Mouse (Mus musculus) gastrocnemius, postnatal 10 days (tissue): ENCODE results near the gene Brap. TPM values are rescaled to one million over a fixed set of nuclear protein-coding genes. Genes with fewer than 3 reads are reported as not detected.
"Not testable (repeated sequence)": the region's sequence is repeated elsewhere in the genome, so short reads cannot be mapped to it uniquely, and the experiment has no call there.

Source experiments
- DNase-seq: peaks from one replicate; pipeline ENCODE4 v3.0.0; 2021; ENCODE audit warnings: mixed read lengths
- total RNA-seq, 2 experiments: library from RNA; stranded (reverse); gene quantifications; 2 replicates each; pipeline ENCODE4 v1.2.3; 2021

The Brap gene
- total RNA-seq, 2 experiments from 2014 or later = 24.2 to 26.2 TPM

DNA sequence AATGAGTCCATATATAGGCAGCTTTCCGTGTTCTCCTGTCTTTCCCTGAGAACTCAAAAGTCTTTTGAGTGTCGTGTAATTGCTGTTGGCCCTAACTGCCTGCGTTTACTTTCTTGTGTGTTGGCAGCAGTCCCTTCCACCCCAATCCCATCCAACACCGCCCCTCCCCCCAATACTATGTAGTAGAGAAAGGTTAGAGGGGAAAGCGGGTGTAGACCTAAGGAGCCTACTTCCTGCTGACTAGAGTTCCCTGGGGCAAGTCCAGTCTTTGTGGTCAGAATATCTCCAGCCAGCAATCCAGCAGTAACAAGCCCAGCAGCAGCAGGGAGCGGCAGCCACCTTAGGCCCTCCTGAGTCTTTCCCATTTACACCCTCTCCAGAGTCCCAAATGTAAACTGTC is 8.0 kb downstream of the Brap start:
- no peak for DNase-seq

DNA sequence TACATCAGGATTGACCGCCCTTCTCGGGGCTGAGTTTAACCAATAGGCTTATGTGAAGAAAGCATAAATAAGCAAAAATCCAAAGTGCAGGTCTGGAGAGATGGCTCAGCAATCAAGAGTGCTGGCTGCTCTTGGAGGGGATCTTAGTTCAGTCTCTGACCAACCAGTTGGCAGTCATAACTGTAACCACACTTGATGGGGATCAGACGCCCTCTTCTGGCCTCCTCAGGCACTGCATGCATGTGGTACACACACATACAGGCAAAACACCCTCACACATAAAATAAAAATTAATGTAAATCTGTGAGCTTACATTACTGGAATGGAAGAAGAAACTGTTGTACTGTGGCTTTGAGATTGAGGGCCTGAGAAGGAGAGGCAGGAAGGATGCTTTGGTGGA is 10.0 kb downstream of the Brap start:
- DNase-seq = peak; percentile 32

DNA sequence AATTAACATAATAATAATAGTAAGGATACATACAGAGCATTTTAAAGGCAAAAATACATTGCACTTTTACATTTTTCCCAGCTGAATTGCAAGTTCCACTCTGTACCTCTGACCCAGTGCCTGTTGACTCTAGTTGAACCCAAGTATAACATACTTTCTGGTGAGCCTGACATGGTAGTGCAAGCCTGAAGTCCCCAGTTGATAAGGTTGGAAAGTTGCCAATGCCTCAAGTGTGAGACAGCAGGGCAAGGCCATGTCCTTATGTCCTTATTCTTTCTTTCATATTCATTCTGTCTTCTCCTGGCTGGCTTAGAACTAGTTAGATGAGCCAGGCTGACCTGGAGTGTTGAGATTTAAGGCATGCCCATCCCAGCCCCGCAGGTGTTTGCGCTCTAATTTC is 21.9 kb downstream of the Brap start:
- no peak for DNase-seq

DNA sequence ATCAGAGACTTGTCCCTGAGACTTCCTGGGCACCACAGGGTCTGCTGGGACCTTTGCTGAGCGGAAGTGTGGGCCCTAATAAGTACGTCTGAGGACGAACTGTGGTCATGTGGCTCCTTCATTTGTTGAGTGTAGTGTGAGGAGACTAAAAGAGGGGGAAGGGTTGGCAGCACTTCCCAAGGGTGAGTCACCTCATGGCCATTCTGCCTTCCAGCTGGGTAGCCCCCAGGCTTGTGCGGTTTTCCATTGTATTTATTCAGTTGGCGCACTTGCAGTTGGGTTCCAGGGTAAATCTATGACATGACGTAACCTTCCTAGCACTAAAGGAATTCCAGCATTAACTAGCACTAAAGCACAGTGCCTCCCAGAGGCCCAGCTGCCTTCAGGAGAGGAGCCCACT is 25.1 kb downstream of the Brap start:
- no peak for DNase-seq

DNA sequence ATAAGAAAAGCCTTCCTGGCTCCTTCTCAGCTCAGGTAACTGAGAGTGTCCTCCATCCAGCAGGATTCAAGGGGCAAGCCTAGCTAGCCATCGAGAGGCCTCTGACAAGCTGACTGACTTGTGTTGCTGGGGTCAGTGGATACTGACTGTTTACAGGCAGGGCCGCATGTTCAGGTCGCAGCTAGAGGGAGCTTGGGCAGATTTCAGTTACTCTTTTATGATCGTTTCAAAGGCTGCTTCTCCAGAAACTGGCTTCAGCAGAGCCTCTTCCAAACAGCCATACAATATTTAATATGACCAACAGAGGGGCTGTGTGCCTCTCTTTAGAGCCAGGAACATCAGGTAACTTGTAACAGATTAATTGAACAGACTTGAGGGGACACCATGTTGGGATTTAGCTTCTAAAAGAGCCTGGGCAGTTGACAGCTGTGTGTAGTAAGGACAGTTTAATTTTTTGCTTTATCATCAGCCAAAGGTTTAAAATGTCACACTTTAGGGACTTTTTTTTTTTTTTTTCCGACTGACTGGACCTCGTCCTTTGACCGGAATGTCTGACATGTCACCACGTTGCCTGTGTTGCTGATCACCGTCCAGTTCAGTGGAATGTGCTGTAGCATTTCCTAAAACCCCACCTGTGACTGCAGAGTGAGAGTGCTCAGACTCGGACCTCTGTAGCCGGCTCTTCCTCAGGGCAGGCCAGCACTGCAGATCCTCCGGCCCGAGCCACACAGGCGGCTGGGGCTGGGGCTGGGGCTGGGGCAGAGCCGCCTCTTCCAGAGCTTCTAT is 25.9 kb downstream of the Brap start:
- DNase-seq = no peak

DNA sequence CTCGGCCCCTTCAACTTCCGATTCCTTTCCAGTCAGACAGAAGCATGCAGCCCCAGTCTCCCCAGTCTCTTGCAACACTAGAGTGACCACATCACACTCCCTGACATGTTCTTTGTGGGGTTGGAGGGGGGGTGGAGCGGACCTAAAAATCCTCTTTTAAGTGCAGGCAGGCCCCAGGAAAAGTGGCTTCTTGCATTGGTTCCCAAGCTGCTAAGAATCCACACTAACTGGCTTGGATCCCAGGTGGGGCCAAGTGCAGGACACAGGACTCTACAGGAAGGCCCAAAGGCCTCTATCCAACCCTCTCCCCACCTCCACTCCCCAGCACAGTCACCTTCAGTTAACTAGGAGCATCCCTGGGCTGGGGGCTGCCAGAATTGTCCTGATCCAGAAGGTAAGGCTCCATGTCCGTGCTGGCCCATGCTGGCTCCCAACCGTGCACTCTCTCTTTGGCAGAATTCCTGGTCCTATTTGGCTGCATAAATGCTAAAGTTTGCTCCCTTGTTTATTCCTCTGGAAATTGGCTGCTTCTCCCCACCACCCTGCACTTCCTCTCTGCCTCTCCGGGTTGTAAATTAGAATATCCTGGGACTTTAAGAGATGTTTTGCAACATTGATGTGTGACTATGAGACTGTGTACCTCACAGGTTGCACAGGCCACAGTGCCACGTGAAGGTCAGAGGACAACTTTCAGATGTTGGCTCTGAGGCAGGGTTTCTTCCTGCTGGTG is 30.3 kb downstream of the Brap start:
- DNase-seq = peak; percentile 30

DNA sequence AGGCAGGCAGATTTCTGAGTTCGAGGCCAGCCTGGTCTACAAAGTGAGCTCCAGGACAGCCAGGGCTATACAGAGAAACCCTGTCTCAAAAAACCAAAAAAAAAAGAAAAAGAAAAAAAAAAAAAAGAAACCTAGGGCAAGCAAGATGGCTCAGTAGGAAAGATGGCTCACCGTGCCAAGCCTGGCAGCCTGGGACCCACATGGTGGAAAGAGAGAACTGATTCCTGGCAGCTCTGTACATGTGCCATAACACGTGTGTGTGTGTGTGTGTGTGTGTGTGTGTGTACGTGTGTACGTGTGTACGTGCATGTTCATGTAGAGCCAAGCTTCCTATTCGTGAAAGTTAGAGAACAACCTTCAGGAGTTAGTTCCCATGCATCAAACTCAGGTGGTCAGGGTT is 31.1 kb downstream of the Brap start:
- not testable (repeated sequence) for DNase-seq

DNA sequence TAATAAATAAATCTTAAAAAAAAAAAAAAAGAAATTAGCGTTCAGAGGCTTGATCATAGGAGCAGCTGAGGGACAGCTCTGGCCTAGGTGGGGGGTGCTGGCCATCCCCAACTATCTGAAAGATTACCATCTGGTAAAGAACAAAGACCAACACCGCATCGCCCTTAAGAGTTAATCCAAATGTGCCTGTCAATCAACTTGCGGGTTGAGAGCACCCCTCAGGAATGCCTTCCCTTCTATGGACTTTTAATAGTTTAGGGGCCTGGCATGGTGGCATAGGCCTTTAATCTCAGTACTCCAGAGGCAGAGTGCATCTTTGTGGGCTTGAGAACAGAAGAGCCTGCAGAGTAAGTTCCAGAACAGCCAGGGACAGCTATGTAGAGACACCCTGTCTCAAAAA is 32.5 kb downstream of the Brap start:
- DNase-seq = no peak

DNA sequence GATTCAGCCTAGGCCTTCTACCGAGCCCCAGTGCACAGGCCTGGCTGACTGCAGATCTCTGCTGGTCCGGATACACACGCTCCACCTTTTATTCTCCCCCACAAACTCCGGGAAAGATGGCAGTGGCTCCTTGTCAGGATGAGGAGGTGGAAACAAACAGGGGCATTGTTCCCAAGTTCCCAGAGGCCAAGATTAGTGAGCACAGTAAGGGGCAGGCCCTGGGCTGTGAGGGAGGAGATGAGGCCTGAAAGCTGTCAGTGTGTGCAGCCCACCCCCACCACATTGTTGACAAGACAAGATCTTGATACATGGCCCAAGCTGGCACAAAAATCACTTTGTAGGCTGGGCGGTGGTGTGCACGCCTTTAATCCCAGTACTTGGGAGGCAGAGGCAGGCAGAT is 36.4 kb downstream of the Brap start:
- DNase-seq = no peak

DNA sequence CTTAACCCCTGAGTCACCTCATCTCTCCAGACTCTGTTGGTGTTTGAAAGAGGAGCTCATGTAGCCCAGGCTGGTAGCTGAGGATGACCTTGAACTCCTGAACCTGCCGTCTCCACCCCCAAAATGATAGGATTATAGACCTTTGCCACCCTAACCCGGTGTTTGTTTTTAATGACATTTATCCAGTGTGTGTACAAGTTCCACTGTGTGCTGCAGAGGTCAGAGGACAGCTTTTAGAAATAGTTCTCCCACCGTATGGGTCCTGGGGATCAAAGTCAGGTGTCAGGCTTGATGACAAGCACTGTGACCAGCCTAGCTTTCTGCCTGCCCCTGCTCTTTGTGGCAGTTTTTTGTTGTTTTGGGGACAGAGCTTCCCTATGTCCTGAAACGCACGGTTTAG is 39.5 kb downstream of the Brap start:
- no peak for DNase-seq

DNA sequence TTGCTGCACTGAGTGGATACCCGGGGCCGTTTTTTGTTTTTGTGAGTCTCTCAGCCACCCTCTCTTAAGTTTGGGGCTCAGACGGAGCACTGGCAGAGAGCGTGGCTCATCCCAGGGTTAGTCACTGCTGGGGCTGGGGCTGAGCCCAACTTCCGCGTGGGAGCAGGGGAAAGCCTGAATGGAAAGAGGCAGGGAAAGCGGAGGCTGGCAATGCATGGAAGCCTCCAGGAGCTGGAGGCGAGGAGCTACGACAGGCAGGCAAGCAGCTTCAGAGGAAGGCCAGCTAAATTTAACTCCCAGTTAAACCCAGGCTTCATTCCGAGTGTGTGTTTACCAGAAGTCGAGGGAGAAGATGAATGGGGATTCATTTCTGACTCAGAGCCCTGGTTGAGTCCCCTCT is 40.1 kb downstream of the Brap start:
- DNase-seq = peak; percentile 24

DNA sequence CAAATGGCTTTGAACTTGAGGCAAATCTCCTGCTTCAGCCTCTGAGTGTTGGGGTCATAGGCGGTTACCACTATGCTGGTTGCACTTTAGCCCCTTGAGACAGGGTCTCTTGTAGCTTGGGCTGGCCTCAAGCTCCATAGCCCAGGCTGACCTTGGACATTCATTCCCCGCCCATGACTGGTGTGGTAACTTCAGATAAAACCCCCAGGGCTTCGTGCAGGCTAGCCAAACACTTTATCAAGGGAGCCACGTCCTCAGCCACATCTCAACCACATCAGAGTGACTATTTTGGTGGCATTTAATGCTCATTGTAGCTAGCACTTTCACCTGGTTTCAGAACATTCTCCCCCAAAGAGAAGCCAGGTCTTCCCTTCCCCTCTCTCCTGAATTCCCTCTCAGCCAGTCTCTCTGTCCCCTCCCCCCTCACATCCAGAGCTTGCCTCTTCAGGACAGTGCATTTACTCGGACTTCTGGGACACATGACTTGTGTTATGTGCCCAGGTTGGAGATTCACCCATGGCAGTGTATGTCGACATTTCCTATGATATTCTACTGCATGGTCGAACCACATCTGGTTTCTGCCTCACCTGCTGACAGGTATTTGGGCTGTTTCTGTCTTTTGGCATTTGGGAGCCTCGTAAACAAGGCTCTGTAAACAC is 40.9 kb downstream of the Brap start:
- no peak for DNase-seq

DNA sequence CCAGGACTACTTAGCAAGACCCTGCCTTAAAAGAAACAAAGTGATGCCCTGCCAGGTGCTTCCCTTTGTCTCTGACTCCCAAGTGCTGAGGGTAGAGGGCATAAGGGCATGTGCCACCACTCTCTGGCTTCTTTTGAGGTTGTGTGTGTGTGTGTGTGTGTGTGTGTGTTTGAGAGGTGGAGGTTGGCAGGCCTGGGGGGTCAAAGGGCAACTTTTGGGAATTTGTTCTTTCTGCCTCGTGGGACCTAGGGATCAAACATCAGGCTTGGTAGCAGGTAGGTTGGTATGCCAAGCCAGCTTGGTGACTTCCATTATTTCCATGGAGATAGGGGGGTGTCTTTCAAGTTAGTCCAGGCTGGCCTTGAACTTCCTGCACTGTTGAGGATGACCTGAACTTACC is 43.0 kb downstream of the Brap start:
- no peak for DNase-seq

DNA sequence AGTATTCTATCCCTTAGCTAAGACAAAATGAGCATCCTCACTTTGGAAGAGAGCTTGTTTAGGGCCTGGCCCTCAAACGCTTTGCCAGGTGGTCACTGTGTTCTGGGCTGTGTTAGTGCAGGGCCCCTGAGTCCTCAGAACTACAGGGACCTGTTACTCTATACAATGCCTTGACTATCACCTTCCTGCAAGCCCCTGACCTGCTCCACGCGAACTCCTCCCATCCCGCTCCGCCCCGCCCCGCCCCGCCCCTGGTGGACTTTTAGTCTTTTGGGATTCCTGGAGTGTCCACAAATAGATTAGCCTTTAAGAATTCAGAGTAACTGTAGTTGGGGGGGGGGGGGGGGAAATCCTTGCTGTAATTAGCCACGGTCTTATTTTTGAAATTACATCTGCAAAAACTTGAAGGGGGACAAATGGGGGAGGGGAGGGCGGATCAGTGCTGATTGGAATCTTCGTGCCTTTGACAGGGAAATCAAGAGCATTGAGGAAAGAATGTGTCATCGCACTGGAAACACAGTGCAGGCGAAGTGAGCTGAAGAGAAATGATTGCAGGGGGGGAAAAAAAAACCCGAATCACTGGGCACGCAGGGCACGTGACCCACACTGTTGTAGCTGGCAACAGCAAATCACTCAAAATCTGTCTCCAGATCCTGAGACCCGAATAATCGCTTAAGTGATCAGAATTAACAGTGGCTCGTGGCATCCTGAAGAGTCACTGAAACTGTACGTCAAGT is 44.3 kb downstream of the Brap start:
- no peak for DNase-seq

DNA sequence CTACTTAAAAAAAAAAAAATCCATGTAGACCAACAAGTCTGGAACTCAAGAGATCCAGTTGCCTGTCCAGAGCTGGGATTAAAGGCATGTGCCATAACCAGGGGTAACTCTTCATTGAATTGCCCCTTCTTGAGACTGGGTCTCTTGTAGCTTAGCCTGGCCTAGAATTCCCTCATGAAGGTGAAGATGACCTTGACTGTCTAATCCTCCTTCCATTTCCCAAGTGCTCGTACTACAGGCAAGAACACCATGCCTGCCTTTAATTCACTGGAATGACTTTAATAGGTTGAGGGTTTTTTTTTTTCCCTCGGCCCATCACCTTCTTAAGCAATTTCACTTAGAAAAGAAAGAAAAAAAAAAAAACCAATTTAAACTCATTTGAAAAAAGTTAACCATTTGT is 50.0 kb downstream of the Brap start:
- no peak for DNase-seq

DNA sequence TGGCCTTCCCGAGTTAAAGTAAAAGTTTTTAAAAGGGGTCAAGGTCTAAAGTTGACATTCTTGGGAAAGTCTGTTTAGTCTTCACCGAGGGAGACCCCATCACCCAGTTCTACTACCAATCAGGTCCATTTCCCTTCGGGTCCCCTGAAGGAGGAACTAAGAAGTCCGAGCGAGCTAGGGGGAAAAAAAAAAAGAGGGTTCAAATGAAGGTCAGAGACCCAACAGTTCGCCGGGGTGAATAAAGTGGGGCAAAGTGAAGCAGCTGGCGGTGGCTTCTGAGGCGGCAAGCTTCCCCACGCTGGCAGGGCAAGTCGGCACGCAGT is 50.4 kb downstream of the Brap start:
- no peak for DNase-seq

DNA sequence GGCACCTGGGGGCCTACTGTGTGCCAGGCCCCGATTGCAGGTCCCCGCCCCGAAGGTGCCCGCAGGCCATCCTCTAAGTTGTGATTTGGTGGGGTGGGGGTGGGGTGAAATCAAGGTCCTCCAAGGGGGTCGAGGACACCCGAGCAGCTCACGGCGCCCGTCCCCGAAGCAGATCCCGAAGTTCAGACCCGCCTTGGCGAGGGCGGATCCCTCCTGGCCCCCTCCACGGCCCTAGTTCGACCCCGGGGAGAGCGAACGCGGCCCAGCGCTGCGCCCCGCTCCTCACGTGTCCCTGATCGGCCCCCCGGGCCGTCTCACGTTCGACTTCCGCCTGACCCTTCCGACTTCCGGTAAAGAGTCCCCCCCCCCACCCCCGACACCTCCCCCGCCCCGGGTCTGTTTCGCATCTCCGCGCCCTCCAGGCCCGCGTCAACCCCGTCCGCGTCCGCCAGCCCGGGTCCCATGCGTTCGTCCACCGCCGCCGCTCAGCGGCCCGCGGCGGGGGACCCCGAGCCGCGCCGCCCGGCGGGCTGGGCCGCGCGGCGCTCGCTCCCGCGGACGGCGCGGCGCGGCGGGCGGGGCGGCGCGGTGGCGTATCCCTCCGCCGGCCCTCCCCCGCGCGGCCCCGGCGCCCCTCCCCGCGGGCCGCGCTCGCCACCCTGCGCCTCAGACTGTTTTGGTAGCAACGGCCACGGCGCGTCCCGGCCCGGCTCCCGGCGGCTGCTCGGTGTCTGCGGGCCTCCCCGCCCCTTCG is 51.0 kb downstream of the Brap start, which contains the start of gene Atxn2:
TSS of gene Atxn2 (plus strand) at position 164 of the 754 bp plus-strand sequence.
- DNase-seq = peak; percentile 88

DNA sequence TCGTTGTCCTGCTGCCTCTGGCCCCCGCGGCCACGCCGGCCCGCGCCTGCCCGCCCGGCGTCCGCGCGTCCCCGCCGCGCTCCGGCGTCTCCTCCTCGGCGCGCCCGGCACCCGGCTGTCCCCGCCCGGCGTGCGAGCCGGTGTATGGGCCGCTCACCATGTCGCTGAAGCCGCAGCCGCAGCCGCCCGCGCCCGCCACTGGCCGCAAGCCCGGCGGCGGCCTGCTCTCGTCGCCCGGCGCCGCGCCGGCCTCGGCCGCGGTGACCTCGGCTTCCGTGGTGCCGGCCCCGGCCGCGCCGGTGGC is 51.5 kb downstream of the Brap start:
- no peak for DNase-seq

DNA sequence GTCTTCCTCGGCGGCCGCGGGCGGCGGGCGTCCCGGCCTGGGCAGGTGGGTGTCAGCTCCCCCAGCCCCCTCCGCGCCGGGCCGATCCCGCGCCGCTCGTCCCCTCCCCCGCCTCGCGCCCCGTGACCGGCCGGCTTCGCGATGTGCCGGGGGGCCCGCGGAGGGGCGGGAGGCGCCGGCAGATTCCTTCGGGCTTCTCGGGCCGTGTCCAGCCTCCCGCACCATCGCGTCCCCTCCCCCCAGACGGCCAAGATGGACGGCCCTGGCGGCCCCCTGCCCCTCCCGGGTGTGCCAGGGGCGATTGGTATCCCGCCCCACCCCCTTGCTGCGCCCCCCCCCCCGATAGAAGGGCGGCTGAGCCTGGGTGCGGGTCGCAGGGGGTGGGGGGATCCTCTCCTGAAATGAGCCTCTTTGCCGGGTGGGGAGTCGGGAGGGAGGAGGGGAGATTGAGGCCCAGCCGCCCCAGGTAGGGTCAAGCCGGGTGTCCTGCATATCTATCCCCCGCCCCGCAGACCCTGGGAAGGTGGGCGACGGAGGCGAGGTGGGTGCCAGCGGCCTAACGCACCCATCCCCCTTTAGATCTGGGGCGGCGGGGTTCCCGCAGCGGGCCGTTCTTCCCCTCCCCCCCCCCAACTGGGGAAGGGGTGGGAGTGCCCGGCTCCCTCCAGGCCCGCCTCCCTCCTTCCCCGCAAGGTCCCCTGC is 52.0 kb downstream of the Brap start:
- DNase-seq = peak; percentile 65

DNA sequence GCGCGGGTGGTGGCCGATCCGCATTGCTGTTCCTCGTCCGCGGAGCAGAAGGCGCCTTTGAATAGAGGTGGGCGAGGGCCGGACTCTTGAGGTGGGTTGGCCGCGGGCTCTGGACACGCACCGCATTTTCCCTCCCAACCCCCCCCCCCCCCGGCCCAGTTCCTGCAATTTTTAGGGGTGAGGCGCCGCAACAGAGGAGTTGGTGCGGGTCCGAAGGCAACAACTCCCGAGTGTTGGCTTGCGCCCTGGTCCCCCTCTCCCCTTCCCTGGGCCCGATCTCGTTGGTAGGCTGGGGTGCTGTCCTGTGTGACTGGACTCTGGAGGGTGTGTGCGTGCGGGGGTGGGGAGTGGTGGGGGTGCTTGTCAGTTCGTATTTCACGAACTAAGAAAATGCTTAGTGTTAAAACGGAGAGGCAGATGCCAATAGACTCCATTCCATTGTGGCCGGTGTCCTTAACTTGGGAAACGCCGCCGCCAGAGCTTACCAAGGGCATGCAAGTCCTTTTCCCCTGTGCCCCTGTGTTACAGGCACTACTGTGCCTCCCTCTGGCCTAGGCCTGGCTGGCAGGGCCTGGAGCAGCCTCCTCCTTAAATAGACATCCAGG is 52.7 kb downstream of the Brap start:
- DNase-seq = peak; percentile 56

DNA sequence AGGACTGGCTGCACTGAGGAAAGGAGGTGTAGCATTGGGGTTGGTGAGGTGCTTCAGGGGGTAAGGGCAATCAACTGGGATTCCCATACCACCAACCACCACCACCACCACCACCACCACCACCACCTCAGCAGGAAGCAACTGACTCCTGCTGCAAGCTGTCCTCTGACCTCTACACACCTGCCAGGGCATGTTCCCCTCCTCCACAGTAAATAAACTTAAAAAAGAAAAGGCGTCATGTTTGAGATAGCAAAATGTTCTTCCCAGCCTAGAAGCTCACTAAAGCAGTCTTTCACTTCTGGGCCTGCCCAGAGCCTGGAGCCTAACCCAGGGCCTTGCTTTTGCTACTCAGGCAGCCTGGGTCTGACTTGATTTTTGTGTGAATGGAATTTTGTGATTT is 54.0 kb downstream of the Brap start:
- DNase-seq = no peak
